Mouse (Mus musculus): ENCODE data around the gene Adamtsl2.

- TF ChIP-seq GATA1 (IDR thresholded peaks at IDR 0.05; ENCODE audit: borderline replicate concordance, low read length) (no peak), FLI1 (IDR thresholded peaks at IDR 0.05; ENCODE audit: low read length) (no peak)
Observed at GRCm38 (mm10) chr2:27088071-27088644, 9.0 kb downstream of the Adamtsl2 start.

Measured in megakaryocyte, embryonic 14.5 days (primary cell).